Mouse (Mus musculus) lung, postnatal 14 days (tissue): ENCODE results near the gene Trio.

Experiments
- DNase-seq: peaks from one replicate; pipeline ENCODE4 v3.0.0; 2021

Trio gene

DNA sequence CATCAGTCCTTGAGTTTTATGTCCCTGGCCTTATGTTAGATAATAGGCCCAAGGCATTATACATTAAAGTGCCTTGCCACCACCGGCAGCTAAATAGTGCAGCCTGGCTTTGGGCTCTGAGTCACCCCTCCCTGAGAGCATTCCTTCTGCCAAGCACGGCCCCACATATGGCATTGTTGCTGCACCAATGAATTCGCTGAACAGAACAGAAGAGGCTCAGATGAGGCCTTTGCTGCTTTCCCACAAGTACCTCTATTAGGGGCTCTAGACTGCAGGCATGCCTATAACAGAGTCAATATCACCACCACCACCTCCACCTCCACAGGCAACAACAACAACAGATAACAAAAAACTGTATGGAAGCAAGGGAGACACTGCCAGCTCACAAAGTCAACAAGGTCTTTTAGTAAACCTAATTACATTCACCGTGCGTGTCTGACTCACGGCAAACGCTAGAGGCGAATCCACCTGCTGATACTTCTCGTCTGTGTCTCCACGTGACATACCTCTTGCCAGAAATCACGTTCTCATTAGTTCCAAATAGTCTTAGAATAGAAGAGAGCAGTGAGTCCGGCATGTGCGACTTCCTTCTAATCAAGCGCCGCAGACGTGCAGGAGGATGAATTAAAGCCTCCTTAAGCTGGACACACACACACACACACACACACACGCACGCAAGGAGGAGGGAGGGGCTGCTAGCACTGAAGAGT lies 82.0 kb downstream of the Trio start:
- DNase-seq: no peak

DNA sequence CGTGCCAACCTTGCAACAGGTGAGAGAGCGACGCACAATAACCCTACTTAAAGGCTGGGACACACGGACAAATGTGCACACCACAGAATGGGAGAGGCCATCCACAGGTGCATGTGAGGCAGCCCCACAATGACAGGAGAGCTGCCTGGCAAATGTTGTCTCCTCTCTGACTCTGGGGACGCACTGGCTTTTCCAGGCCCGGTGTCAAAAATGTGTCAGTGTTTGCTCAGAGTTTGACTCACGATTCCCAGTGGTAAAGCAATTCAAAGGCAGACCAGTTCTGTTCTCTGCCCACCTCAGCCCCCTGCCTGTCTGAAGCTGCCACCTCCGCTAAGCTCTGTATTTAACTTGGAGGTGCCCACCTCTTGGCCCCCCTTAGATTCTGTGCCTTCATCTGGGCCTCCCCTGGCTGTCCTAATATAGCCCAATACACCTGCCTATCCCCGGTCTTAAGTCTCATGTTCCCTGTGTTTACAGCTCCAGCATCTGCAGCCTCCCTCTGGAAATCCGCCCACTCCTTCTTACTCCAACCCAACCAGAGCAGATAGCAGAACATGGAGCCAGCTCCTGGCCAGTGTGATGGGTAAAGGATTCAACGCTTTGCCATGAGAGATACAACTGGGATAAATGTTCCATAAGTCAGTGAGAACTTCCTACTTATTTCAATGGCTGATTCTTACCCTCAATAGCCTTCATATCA lies 83.3 kb downstream of the Trio start:
- no peak for DNase-seq

DNA sequence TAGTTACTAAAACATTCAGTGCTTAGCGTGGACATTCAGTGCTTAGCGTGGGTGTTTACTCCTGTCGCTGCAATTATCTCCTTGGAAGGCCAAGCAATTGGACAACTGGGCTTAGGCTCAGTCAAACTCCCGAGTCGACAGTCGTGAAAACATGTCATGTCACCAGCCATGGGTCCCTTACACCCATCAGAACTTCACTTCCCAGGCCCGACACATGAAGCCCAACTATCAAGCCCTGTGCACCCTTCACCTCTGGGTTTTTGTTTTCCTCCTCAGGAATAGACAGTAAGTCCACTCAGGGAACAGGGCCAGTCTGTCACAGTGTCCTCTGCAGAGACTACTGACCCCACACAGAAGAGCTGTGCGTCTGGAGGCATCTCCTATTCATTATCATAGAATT lies 84.2 kb downstream of the Trio start:
- DNase-seq: no peak

DNA sequence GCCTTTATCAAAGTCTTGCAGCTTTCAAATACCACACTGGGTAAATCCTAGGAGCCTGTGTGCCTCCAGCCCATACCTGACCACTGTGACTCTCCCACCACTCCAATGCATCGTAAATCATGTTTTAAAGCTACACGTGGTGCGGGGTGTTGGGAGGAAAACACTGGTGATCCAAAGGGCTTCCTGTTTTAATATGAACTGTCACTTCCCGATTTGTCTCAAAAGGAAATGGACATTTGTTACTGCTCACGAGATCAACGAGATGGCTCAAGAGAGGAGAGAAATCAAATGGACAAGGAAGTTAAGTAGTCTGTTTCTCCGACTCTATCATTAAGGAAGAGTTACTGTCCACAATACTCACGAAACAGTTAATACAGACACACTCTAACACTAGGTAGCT lies 84.6 kb downstream of the Trio start:
- no peak for DNase-seq

DNA sequence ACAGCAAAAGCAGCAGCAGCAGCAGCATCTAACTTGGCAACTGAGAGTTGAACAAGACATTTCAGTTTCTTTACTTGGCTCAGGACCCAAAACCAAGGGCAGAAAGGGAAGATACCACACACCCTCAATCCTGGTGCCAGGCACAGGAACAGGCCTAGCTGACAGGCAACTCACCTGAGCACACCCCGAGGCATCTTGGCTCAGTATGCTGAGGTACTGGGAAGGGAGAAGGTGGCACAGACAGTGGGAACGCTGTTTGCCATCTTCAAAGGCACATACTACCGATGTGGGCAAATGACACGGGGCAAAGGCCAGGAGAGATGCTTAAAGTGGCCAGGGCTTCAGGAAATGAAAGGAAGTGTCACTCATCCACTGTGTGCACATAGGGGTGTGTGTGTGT lies 85.6 kb downstream of the Trio start:
- no peak for DNase-seq

DNA sequence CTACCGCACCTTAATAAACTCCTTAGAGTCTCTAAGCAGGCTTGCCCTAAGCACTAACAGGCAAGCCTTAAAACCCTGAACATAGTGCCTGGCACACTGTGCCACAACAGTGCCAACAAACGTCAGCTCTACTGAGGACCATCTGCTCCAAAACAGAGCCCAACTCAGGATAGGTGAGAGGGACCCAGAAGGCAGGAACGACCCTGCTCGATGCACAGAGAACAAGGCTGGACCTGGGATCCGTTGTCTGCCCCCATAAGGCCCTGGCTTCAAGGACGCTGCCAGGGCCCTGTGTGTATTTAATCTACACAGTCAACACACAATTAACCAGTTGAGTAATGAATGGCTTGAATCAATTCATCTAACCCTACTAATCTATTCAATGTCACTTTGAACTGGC lies 86.8 kb downstream of the Trio start:
- no peak for DNase-seq

DNA sequence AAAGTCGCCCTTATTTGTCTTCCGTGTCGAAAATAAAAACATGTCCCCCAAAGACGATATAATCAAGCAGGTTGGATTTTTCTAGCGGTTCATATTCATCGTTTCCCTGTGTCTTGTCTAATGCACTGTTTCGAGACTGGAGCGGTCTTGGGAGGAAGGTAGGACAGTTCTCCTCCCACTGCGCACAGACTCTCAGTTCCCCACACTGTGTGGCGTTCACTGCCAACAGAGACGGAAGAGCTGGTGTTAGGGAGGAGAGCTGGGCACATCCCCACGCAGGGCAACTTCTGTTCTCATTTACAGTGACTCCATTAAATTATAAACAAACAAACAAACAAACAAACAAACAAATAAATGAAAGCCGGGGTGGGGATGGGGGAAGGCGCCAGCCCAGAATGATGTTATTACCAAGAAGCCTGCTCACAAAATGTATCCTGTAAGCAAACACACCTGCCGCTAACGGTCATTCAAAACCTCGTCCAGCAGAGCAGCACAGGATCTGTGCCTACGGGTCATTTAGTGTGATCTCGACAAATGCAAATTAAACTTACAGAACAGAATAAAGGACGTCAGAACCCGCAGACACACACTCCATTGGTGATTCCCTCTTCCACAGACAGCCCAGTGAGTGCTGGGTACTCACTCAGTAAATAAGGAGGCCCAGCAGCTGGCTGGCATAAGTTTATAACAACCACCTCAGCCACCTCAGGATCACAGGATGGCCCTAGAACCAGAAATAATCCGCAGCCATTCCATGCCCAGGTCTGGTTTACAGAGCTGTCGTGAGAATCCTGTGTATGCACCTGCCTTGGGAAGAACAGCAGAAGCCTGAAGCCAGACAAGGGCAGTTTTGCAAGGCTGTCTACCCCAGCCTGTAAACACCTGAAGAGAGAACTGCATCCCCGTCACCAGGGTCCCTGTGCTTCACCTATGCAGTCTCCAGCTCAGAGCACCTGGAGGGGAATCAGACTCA lies 87.5 kb downstream of the Trio start:
- DNase-seq: no peak

DNA sequence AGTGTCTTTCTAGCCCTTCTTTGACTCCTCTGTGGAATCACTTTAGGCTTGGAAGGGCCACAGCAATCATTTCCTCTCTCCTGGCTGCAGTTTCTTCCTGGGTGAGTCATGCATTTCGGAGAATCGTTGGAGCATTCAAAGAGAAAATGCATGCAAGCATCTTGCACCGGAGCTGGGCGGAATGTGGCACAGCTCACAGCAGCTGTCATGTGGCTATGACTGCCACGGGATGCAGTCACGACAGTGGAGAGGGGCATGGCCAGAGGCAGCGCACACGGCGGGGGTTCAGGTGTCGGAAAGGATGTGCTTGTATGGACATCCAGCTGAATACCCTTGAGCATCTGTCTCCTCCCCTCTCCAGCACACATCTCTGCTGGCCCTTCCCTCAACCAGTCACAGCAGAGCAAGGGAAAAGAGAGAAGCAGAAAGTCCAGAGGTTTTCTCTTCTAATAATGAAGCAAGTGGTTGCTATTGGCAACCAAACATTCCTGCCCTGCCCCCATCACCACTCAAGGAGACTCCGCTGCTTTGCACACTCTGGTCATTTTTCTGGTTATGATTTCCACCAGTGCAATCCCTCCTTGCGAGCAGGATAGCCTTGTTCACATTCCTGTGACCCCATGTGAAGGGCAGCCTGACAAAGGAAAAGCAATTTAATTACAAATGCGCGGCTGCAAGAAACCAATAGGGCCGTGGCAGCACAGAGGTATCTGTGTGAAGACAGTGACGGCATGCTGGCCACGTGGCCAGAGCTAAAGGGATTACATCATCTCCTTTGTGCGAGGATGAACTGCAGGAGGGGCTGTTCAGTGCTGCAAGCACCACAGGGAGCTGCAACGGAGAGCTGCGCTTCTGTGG lies 88.4 kb downstream of the Trio start:
- peak; percentile 32 for DNase-seq

DNA sequence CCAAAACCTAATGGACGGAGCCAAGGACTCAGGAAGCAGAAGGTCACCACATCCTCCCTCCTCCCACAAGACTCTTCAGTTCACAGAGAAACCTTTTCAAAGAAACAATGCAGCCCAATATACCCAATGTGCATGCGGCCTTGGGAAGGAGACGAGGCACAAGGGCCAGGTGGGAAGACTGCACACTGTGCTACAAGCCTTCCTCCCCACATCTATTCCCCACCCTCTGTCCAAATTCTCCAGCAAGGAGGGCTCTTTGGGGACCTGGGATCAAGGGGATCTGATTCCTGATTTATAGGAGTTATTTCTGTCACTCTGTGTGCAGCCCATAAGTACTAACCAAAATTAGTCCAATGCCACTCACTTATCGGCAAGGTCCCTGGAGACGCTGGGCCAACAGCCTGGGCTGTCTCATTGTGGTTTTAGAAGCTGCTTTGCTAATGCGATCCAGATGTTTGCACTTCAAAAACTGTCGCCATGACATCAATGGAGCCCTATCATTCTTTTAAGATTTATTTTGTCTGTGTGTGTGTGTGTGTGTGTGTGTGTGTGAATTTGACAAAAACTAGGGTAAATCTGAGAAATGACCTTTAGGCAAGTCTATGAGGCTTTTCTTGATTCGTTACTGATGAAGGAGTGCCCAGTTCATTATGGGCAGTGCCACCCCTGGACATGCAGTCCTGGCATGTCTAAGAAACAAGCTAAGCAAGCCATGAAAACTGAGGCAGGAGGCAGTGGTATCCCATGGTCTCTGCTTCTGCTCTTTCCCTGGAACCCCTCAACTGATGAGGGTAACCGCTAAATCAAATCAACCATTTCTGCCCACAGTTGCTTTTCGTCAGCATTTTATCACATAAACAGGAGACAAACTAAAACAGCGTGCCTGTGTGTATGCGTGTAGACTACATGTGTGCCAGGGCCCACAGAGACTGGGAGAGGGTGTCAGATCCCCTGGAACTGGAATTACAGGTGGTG lies 89.6 kb downstream of the Trio start:
- no peak for DNase-seq

DNA sequence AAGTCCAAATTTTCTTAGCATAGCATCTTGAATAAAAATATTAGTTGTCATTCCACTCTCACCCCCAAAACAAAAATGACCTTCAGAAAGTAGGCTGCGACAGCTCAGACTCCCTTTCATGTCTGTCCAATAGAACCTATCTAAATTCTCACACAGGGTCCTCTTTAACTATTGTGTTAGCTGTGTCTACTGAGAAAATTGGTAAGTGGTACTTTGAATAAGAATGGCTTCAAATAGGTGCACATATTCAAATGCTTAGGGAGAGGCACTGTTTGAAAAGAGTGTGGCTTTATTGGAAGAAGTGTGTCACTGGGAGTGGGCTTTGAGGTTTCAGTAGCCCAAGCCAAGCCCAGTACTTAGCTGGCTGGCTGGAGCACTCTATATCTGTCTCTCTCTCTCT lies 92.4 kb downstream of the Trio start:
- no peak for DNase-seq

DNA sequence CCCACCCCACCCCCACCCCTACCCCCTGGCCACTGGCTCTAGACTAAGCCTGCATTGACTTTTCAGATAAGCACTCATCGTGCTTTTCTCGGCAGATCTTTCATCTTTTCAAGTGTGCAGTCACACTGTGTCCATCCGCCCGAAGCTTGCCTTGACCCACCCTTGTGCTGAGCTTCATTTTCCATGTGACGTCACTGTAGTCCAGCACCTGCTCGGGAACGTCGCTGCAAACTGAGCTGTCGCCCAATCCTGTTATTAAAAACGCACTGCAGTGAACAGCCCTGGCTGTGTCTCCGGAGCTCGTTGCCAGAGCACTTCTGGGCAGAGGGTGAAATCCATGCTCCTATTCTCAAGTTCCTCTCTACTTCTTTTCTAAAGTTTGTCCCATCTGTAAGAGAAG lies 93.8 kb downstream of the Trio start:
- no peak for DNase-seq

DNA sequence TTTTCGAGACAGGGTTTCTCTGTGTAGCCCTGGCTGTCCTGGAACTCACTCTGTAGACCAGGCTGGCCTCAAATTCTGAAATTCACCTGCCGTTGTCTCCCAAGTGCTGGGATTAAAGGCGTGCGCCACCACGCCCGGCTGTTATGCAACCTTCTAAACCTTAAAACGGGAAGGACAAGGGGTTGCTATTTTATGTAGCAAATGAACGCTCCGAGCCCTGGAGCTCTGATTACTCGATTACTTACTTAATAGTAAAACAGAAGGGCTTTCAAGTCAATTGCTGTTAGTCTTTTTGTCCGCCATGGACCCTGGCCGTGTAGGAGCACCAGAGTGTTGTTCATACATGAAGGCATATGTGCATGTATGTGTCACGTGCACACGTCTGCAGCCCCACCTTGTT lies 94.2 kb downstream of the Trio start:
- no peak for DNase-seq

DNA sequence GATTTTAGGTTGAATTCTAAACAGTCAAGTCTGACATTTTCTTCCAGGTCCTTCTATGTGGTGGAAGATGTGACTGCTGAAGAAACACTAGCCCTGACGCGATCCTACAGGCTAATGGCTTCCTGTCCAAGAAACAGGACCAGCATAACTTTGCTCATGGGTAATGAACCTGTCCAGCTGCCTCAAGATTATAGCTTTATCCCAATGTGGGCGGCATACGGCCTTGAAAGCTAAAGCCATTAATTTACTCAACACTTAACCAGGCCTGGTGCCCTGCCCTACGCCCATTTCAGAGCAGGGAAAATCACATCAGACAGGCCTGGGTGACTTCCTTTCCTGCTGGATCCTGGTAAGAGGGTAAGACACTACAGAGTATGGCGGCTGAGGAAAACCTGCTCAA lies 98.0 kb downstream of the Trio start:
- no peak for DNase-seq

DNA sequence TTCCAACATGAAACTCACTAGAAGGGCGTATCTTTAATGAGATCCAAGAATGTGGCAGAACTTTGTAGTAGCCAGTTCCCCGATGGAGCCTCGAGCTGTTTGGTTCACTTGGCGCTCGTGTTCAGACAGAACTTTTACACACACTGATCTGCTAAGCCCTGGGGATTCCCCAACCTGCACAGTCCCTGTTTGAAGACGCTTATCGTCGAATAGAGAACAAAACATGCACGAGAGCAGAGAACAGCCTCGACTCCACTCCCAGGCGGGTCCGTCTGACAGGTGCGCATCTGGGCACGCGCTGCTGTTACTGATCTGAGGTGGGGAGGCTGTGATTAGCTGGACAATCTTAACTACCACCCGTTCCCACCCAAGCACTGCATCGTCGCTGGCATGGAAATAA lies 98.7 kb downstream of the Trio start:
- DNase-seq: no peak

DNA sequence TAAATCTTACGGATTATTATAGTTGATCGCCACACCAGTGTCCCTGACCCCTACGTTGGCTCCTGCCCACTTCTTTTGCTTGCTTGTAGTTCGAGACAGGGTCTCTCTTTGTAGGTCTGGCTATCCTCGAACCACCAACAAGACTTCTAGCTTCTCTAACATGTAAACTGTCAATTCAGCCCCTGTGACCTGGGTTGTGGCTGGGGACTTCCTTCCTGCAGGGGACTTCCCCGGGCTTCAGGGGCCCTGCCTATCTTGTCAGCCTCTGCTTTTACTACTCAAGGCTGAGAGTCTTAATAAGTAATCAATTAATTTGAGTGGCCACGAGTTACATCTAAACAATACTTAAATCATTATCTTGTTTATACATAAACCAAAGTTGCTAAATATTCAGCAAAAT lies 99.2 kb downstream of the Trio start:
- no peak for DNase-seq

DNA sequence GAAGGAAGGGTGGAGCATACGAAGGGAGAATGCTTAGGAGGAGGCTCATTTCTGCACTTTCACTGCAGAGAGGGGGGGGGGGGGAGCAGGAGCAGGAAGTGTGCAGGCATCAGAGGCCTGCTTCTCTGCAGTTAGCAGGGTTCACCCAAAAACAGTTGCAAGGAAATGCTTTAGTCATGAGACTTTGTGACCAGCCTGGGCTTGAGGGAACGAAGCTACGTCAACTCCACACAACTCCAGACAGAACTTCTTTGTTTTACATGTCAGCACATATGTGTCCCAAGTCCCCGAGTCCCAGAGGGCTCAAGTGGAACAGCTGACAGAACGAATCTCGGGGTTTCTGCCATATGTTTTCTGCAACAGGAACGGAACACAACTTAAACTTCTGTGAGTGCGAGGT lies 99.8 kb downstream of the Trio start:
- no peak for DNase-seq

DNA sequence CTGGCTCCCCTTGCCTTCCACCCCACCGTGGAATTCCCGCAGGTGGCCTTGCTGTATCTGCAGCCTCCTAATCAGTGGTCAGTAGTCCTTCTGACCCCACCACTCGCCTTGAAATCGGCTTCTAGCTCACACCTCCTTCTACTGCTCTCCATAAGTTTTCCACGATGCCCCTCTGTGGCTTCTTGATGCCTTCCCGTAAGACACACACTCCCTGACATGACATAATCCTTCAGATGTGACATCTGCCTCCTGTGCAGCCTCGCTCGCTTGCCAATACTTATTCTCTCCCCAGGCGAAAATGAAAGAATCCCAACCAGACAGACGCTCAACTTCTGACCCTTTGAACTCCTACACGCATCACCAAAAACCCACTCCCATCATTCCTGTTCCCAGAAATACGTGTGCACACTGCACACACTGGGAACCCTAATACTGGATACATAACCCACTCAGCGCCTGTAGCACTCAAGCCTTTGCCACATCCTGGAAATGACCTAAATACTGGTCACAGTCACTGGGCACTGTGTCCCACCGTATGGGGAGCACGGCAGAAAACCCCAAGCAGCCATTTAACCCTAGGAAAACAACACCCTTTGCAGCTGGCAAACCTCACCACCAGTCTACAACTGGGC lies 100.5 kb downstream of the Trio start:
- DNase-seq: no peak

DNA sequence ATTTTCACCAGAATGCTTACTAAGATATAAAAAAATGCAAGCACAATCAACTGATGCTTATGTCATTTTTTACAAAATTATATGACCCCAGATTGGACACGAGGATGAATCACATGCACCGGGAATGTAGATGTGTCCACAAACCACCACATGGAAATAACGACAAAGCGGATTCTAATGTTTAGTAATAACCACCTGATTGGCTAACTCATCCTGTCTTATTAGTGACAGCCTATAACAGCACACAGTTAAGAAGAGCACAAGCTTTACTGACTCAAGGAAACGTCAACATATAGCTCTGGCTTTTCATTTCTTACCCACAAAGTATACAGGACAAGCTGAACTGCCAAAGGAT lies 101.7 kb downstream of the Trio start:
- no peak for DNase-seq

DNA sequence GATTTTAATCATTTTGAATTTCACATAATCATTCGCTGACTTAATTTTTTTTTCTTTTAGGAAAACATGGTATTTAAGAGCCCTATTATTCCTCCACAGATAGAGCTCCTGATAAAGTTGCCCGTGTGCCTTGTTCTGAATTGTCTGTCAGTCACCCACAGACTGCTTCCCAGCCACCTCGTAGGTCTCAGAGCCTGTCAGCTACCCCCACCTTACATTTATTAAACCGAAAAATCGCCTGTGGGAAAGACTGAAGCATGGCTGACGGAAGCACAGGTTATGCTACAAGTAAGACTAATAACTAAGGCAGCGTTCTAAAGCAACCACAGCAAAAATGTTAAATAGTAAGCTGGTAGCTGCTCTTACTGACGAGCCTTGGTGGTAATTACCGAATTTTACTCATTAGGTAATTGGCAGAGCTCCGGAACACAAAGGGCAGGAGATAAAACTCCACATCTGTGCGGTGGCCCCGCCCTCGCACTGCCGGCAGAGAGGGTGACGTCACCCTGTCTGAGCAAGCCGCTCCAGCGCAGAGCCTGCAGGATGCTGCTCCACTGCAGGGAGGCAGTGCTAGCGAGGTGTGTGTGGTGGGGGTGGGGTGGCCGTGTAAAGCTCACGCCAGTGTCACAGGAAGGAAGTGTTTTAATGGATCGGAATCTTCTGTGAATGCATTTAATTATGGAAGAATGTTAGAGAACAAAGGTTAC lies 102.2 kb downstream of the Trio start:
- DNase-seq: peak; percentile 74

DNA sequence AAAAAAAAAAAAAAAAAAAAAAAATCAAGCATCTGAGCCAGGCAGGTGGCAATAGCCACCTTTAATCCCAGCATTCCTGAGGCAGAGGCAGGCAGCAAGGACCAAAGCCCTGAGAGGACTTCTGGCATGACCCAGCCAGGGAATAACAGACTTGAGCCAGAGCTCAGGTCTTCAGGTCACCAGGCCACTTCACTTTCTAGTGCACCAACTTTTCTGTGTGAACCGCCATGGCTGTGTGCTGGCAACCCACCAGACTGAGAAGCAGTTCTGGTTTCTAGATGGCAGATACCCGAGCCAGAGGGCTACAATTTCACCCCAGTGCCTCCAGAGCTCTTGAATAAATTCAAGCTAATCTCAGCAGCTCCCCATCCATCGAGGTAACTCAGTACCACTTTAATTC lies 104.9 kb downstream of the Trio start:
- no peak for DNase-seq
